Mouse (Mus musculus) CD8-positive naive resting alpha-beta T cell, adult 2 months (primary cell): ENCODE measurements around the gene Krtcap2.
"Not testable (repeated sequence)": the region's sequence is repeated elsewhere in the genome, so short reads cannot be mapped to it uniquely, and the experiment has no call there.

Source experiments
- DNase-seq, 2 experiments: peaks; one replicate each; pipeline ENCODE4 v3.0.0; 2022; ENCODE audit warnings: low read depth in 2 of 2, low spot score in 2 of 2

Krtcap2 gene

GRCm38 (mm10) chr3:89245688-89246171 is at the start of gene Krtcap2:
Gene Krtcap2 (plus strand): TSS chr3:89245966.
- DNase-seq: no peak

GRCm38 (mm10) chr3:89195979-89196877 is 49.5 kb upstream of the Krtcap2 start:
- peak; percentile 86 for DNase-seq

- no peak for DNase-seq
Measured at GRCm38 (mm10) chr3:89199839-89200238, 45.9 kb upstream of the Krtcap2 start.

GRCm38 (mm10) chr3:89202253-89203141 is 43.3 kb upstream of the Krtcap2 start, which contains the start of gene Gba:
Gene Gba (plus strand): TSS chr3:89202928.
- peak; percentile 71 to 82 for DNase-seq

GRCm38 (mm10) chr3:89203142-89203514 is 42.6 kb upstream of the Krtcap2 start:
- no peak for DNase-seq

GRCm38 (mm10) chr3:89206079-89206478 is 39.7 kb upstream of the Krtcap2 start:
- DNase-seq: no peak

GRCm38 (mm10) chr3:89206695-89207094 is 39.1 kb upstream of the Krtcap2 start:
- no peak for DNase-seq

- DNase-seq: no peak
Measured at GRCm38 (mm10) chr3:89208075-89208657, 37.6 kb upstream of the Krtcap2 start.

- DNase-seq: no peak
Measured at GRCm38 (mm10) chr3:89208736-89209135, 37.0 kb upstream of the Krtcap2 start.

GRCm38 (mm10) chr3:89209731-89210130 is 36.0 kb upstream of the Krtcap2 start:
- DNase-seq: no peak

- DNase-seq: no peak
Measured at GRCm38 (mm10) chr3:89210162-89210561, 35.6 kb upstream of the Krtcap2 start.

- no peak for DNase-seq
Measured at GRCm38 (mm10) chr3:89210731-89211130, 35.0 kb upstream of the Krtcap2 start.

- DNase-seq: peak; percentile 80 to 83
Measured at GRCm38 (mm10) chr3:89213803-89214530, 31.8 kb upstream of the Krtcap2 start.

- peak in 1 of 2 experiments; percentile 13 for DNase-seq
Measured at GRCm38 (mm10) chr3:89214681-89215411, 30.9 kb upstream of the Krtcap2 start, which contains the start of gene Thbs3. Gene Thbs3 (plus strand): TSS chr3:89215180.

GRCm38 (mm10) chr3:89215853-89216252 is 29.9 kb upstream of the Krtcap2 start:
- DNase-seq: peak; percentile 78 to 87

- DNase-seq: not testable (repeated sequence)
Measured at GRCm38 (mm10) chr3:89216407-89216806, 29.4 kb upstream of the Krtcap2 start.

- DNase-seq: no peak
Measured at GRCm38 (mm10) chr3:89218271-89218670, 27.5 kb upstream of the Krtcap2 start.

- no peak for DNase-seq
Measured at GRCm38 (mm10) chr3:89219546-89219945, 26.2 kb upstream of the Krtcap2 start.

- DNase-seq: no peak
Measured at GRCm38 (mm10) chr3:89221167-89221566, 24.6 kb upstream of the Krtcap2 start.

- no peak for DNase-seq
Measured at GRCm38 (mm10) chr3:89224796-89225195, 21.0 kb upstream of the Krtcap2 start.
